Comparison of ENCODE assay signal across 9 mouse cellular contexts in the genomic region with DNA sequence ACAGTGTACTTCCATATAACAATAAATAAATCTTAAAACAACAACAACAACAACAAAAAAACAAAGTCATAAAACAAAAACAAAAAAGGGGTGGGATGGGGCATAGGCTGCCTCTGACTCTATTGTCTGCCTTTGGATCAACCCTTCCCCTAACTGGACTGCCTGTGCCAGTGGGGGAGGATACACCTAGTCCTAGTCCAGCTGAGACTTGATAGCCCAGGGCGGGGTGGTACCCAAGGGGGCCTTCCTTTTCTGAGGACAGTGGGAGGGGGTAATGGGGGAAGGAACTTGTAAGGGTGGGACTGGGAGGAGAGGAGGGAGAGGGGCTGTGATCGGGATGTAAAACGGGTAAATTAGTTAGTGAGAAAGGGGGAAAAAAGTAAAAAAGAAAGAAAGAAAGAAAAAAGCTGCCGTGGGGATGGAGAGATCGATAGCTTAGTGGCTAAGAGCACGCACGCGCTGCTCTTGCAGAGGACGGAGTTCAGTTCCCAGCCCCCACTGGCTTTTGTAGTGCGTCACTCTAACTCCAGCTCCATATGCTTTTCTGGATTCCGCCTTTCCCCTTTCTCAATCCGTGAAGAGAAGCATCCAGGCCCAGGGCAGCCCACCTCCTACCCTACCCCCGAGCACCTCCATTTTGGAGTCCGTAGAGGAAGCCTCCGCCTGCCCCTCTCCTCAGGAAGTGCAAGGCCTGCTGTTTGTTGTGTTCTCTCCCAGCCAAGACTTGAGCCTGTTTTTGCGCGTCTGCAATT.
DNase-seq lines count a peak whose midpoint lies in the region; ATAC-seq and TF ChIP-seq lines count a peak whose summit lies in the region.
"Had no signal": no experiment of that assay in that cellular context is flagged by ENCODE, and none has a peak within 500 bp of the region (broad histone marks: within the 10 kb centered on the region; RNA-seq: fewer than 3 reads in every experiment).

No protein-coding gene starts in this region.

- no peaks in the 10 kb centered on the region for H3K27me3 ChIP-seq in heart, embryonic 11.5 days (ENCODE audit: control insufficient read depth, insufficient read depth, low read length)
- no peaks in the 10 kb centered on the region for H3K27me3 ChIP-seq in hindbrain, postnatal 0 days (ENCODE audit: insufficient read depth, low read length)
- H3K27me3 ChIP-seq in midbrain, embryonic 12.5 days = no peaks in the 10 kb centered on the region; the same call in 1 of the 2 replicates

- peaks cover 45% of the 10 kb centered on the region for H3K4me1 ChIP-seq in heart, embryonic 11.5 days (ENCODE audit: control insufficient read depth, insufficient read depth, low read length)
- no peaks in the 10 kb centered on the region for H3K4me1 ChIP-seq in hindbrain, postnatal 0 days (ENCODE audit: insufficient read depth, low read length)
- H3K4me1 ChIP-seq in midbrain, embryonic 12.5 days = peaks cover 5% of the 10 kb centered on the region; the same call in 1 of the 2 replicates

- H3K9me3 ChIP-seq in heart, embryonic 11.5 days (replicated peaks; ENCODE audit: control insufficient read depth, low read length) = no peaks in the 10 kb centered on the region
- H3K9me3 ChIP-seq in hindbrain, postnatal 0 days (ENCODE audit: low read length) = no peaks in the 10 kb centered on the region
- H3K9me3 ChIP-seq in midbrain, embryonic 12.5 days = no peaks in the 10 kb centered on the region

- no peaks in the 10 kb centered on the region for H3K36me3 ChIP-seq in heart, embryonic 11.5 days (ENCODE audit: control insufficient read depth, insufficient read depth, low read length)
- no peaks in the 10 kb centered on the region for H3K36me3 ChIP-seq in hindbrain, postnatal 0 days (ENCODE audit: insufficient read depth, low read length)
- H3K36me3 ChIP-seq in midbrain, embryonic 12.5 days = no peaks in the 10 kb centered on the region

- TF ChIP-seq CTCF in hindbrain, postnatal 0 days (IDR thresholded peaks at IDR 0.05; ENCODE audit: low read depth) = no peak

- no peak overlapping the region; the same call in 1 of the 2 replicates for H3K9ac ChIP-seq in heart, embryonic 11.5 days (ENCODE audit: low read depth, low read length)
- H3K9ac ChIP-seq in hindbrain, postnatal 0 days (replicated peaks; ENCODE audit: low read length) = no peak overlapping the region
- H3K9ac ChIP-seq in midbrain, embryonic 12.5 days (replicated peaks) = no peak overlapping the region

- 19% methylated on average over 17 of the region's 17 CpGs for WGBS in heart, embryonic 11.5 days (ENCODE audit: insufficient replicate concordance)
- WGBS in hindbrain, postnatal 0 days = 28% methylated on average over 17 of the region's 17 CpGs
- WGBS in midbrain, embryonic 12.5 days = 22% methylated on average over 17 of the region's 17 CpGs

- DNase-seq in heart, postnatal 4 days = no peak
- peak; percentile 64 for DNase-seq in embryo, embryonic 10.5 days (ENCODE audit: low spot score)
- peak; percentile 49 for DNase-seq in hindbrain, postnatal 0 days (ENCODE audit: low spot score)
- DNase-seq in thymus, postnatal 25 days = no peak
- no peak for DNase-seq in B cell, adult 2 months
- no peak for DNase-seq in cerebellum, adult 8-10 months
- DNase-seq: kidney, postnatal 25 days had no signal

- peak overlapping the region; percentile 96 for H3K27ac ChIP-seq in heart, embryonic 11.5 days (ENCODE audit: low read depth, low read length)
- no peak overlapping the region for H3K27ac ChIP-seq in hindbrain, postnatal 0 days
- H3K27ac ChIP-seq in midbrain, embryonic 12.5 days (replicated peaks) = no peak overlapping the region

- ATAC-seq in heart, embryonic 11.5 days (replicated peaks; ENCODE audit: insufficient number of reproducible peaks, low FRiP score, low TSS enrichment) = no peak
- peak; percentile 53 for ATAC-seq in hindbrain, postnatal 0 days
- ATAC-seq in midbrain, embryonic 12.5 days (ENCODE audit: low FRiP score, low read depth) = peak; percentile 52; the same call in 1 of the 2 replicates

- no peak overlapping the region for H3K4me3 ChIP-seq in heart, embryonic 11.5 days (ENCODE audit: low read depth, low read length)
- 0 out of 2 replicates have a peak overlapping the region, but pooled peaks have one; percentile 2 for H3K4me3 ChIP-seq in hindbrain, postnatal 0 days (ENCODE audit: low read length)
- no peak overlapping the region for H3K4me3 ChIP-seq in midbrain, embryonic 12.5 days

- H3K4me2 ChIP-seq in heart, embryonic 11.5 days = 0 out of 2 replicates have a peak overlapping the region, but pooled peaks have one; percentile 10
- H3K4me2 ChIP-seq in hindbrain, postnatal 0 days (ENCODE audit: low read depth, low read length) = peak overlapping the region; percentile 33; the same call in 1 of the 2 replicates
- peak overlapping the region; percentile 32 for H3K4me2 ChIP-seq in midbrain, embryonic 12.5 days (replicated peaks)

Comparison
In these comparisons a context has a peak if more than half of its experiments do, and no peak if none do; other contexts are left out.
1. DNase-seq: peak in embryo, embryonic 10.5 days (single experiment) and hindbrain, postnatal 0 days (single experiment); none in heart, postnatal 4 days (single experiment), thymus, postnatal 25 days (single experiment), B cell, adult 2 months (0 of 2) and cerebellum, adult 8-10 months (single experiment).
2. Peak in every context shown above with its lines, with median percentiles within 50 percentile points of each other: H3K4me2 ChIP-seq.